Mouse (Mus musculus): Measurements from ENCODE around the gene Atp8b3. TPM values are rescaled to one million over a fixed set of nuclear protein-coding genes. Genes with fewer than 3 reads are reported as not detected.
A peak's percentile ranks its signal among the peaks of the same experiment; 100 is the strongest.

The Atp8b3 gene
- total RNA-seq, 2 experiments from 2014 or later = 0.20 to 0.27 TPM

DNA sequence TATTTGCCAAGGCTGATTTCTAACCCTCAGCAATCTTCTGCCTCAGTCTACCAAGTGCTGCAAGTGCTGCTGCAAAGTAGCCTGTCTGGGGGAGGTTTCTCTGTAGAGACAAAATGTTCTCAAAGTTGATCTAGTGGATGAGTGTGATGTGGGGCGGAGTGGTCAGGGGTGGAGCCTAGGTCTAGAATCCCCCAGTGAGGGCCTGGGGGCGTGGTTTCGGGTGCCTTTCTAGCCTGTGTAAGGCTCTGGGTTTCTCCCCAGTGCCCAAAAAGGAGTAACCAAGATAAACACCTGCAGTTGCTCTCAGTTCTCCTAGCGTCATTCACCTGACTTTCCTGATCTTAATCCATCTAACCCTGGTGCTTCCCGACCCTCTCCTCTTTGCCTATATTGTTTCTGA, 57.9 kb downstream of the Atp8b3 start:
- intact Hi-C loops (cut with DNase I) = no loop called here

DNA sequence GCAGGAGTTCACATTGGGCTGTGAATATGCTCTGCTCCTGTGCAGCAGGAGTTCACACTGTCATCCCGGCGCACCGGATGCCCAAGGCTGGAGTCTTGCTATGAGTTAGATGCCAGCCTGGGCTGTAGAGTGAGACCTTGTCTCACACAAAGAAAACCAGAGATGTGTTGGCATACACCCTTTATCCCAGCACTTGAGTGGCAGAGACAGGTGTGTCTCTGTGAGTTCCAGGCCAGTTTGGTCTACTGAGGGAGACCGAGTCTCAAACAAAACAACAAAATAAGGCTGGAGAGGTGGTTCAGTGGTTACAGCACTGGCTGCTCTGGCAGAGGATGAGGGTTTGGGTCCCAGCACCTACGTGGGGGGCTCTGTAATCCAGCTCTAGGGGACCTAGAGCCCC, 60.4 kb downstream of the Atp8b3 start:
- DNase-seq (ENCODE audit: low spot score in 2 of 2) = no peak
- intact Hi-C loops (cut with DNase I) = no loop called here

More for the DNA sequence above, 57.9 kb downstream of the Atp8b3 start:
- DNase-seq (ENCODE audit: low spot score in 2 of 2) = no peak

DNA sequence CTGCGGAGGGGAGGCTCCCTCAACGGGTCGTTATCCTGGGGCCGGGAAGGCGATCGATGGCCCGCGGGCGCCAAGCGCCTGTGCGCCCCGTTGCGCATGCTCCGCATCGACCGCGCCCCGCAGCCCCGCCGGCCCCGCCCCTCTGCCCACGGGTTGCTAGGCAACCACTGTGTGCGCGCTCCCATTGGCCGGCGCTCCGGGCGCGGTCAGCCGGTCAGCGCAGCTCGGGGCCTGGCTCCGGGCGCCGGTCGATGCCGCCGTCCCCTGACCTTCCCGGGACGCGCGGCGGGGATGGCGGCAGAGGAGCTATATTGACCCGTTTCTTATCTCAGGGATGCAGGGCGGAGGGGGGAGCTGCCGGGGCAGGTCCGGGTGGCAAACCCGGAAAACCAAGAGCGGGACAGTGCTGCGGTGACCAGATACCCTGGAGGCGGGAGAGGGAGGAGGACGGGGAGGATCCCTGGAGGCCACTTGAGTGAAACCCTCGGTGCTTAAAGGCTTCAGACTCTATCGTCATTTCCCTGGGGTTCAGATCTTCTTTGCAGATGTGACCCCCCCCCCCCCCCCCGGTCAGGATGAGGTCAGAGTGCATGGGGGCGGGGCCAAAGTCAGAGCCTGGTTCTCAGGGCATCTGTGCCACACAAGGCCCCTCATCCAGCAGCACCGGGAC, 63.5 kb downstream of the Atp8b3 start:
- DNase-seq (ENCODE audit: low spot score in 2 of 2) = peak; percentile 85 to 90
- intact Hi-C loops (cut with DNase I) = no loop called here

Other genes with a start within 250 kb of the Atp8b3 start
- 100 to 1,000 TPM; 799 to 946 TPM for gene Rps15, start 246.7 kb downstream of the Atp8b3 start, total RNA-seq (2021)
- 100 to 1,000 TPM; 105 to 116 TPM for gene Apc2, start 243.1 kb downstream of the Atp8b3 start, total RNA-seq (2021)
- gene 2310011J03Rik, start 218.6 kb downstream of the Atp8b3 start, total RNA-seq (2021) = 10 to 100 TPM; 26.6 to 30.1 TPM
- 1 to 10 TPM; 4.9 to 6.2 TPM for gene Pcsk4, start 209.6 kb downstream of the Atp8b3 start, total RNA-seq (2021)
- gene Reep6, start 209.2 kb downstream of the Atp8b3 start, total RNA-seq (2021) = 10 to 100 TPM; 10.6 to 11.5 TPM
- gene Adamtsl5, start 190.7 kb downstream of the Atp8b3 start, total RNA-seq (2021) = 10 to 100 TPM in 1 of 2 experiments, 1 to 10 TPM in 1; 7.5 to 10.0 TPM
- gene Plk5, start 182.7 kb downstream of the Atp8b3 start, total RNA-seq (2021) = 10 to 100 TPM; 16.9 to 33.1 TPM
- gene Mex3d, start 151.5 kb downstream of the Atp8b3 start, total RNA-seq (2021) = 10 to 100 TPM; 18.1 to 23.4 TPM
- gene Mbd3, start 139.6 kb downstream of the Atp8b3 start, total RNA-seq (2021) = 100 to 1,000 TPM; 147 to 150 TPM
- gene Uqcr11, start 132.3 kb downstream of the Atp8b3 start, total RNA-seq (2021) = 100 to 1,000 TPM; 411 to 444 TPM
- 10 to 100 TPM; 26.0 to 28.3 TPM for gene Tcf3, start 105.5 kb downstream of the Atp8b3 start, total RNA-seq (2021)
- gene Onecut3, start 44.3 kb downstream of the Atp8b3 start, total RNA-seq (2021) = not detected
- gene Rexo1, start 22.4 kb upstream of the Atp8b3 start, total RNA-seq (2021) = 10 to 100 TPM; 43.5 to 56.8 TPM
- gene Klf16, start 38.2 kb upstream of the Atp8b3 start, total RNA-seq (2021) = 10 to 100 TPM; 51.6 to 54.2 TPM
- 100 to 1,000 TPM; 181 to 238 TPM for gene Abhd17a, start 51.2 kb upstream of the Atp8b3 start, total RNA-seq (2021)
- gene Scamp4, start 63.7 kb upstream of the Atp8b3 start, total RNA-seq (2021) = 10 to 100 TPM; 40.1 to 45.1 TPM
- gene Adat3, start 63.8 kb upstream of the Atp8b3 start, total RNA-seq (2021) = 1 to 10 TPM; 1.7 to 4.0 TPM
- gene Gm49322, start 66.9 kb upstream of the Atp8b3 start, total RNA-seq (2021) = 1 to 10 TPM; 2.6 to 3.6 TPM
- gene Csnk1g2, start 83.7 kb upstream of the Atp8b3 start, total RNA-seq (2021) = 100 to 1,000 TPM; 208 to 256 TPM
- gene Btbd2, start 117.9 kb upstream of the Atp8b3 start, total RNA-seq (2021) = 100 to 1,000 TPM in 1 of 2 experiments, 10 to 100 TPM in 1; 93.4 to 100 TPM
- gene Mknk2, start 139.0 kb upstream of the Atp8b3 start, total RNA-seq (2021) = 10 to 100 TPM; 39.9 to 42.0 TPM
- gene Mob3a, start 162.9 kb upstream of the Atp8b3 start, total RNA-seq (2021) = 10 to 100 TPM; 14.0 TPM
- gene Izumo4, start 163.1 kb upstream of the Atp8b3 start, total RNA-seq (2021) = 10 to 100 TPM; 36.7 to 47.3 TPM
- gene Ap3d1, start 203.1 kb upstream of the Atp8b3 start, total RNA-seq (2021) = 100 to 1,000 TPM; 133 to 160 TPM
- gene Dot1l, start 216.1 kb upstream of the Atp8b3 start, total RNA-seq (2021) = 10 to 100 TPM; 37.2 to 65.0 TPM